ENCODE assay signal across 32 mouse cellular contexts in genomic region chr17:56482671-56483070, GRCm38 (mm10). TPM values are rescaled to one million over a fixed set of nuclear protein-coding genes. Genes with fewer than 3 reads are reported as not detected.
DNase-seq lines count a peak whose midpoint lies in the region; ATAC-seq and TF ChIP-seq lines count a peak whose summit lies in the region.
"Had no signal": no experiment of that assay in that cellular context is flagged by ENCODE, and none has a peak within 500 bp of the region (broad histone marks: within the 10 kb centered on the region; RNA-seq: fewer than 3 reads in every experiment).

No protein-coding gene starts in this region.

- no peak overlapping the region for H3K9ac ChIP-seq in heart, embryonic 12.5 days
- H3K9ac ChIP-seq: embryonic facial prominence, embryonic 13.5 days; embryonic facial prominence, embryonic 15.5 days; forebrain, embryonic 12.5 days had no signal

- no peak overlapping the region for H3K4me3 ChIP-seq in myocyte
- no peak overlapping the region for H3K4me3 ChIP-seq in heart, embryonic 12.5 days
- H3K4me3 ChIP-seq: embryonic facial prominence, embryonic 13.5 days; embryonic facial prominence, embryonic 15.5 days; erythroblast, embryonic 14.5 days; forebrain, embryonic 10.5 days; forebrain, embryonic 12.5 days had no signal

- H3ac ChIP-seq in myocyte (ENCODE audit: control insufficient read depth, insufficient read length) = no peak overlapping the region

- no peaks in the 10 kb centered on the region for H3K79me2 ChIP-seq in myocyte (ENCODE audit: control insufficient read depth, insufficient read depth)

- H3K4me1 ChIP-seq in heart, embryonic 12.5 days (replicated peaks) = no peaks in the 10 kb centered on the region

- peak; percentile 9 for DNase-seq in lung, postnatal 10 days
- no peak for DNase-seq in lung, adult 18-20 months
- DNase-seq in Muller cell, postnatal 12 days (ENCODE audit: inconsistent ontology term) = no peak
- DNase-seq: adrenal gland, adult 2 months; adrenal gland, postnatal 10 days; adrenal gland, postnatal 25 days; cerebellum, adult 11 months; cerebellum, adult 18-20 months; cerebellum, adult 8-10 months; cerebellum, adult 9-11 months; cerebellum, postnatal 14 days; cerebellum, postnatal 36 days; embryo, embryonic 11 days had no signal

- H3K4me2 ChIP-seq in myocyte (ENCODE audit: low read depth) = no peak overlapping the region
- no peak overlapping the region for H3K4me2 ChIP-seq in heart, embryonic 12.5 days
- H3K4me2 ChIP-seq: embryonic facial prominence, embryonic 13.5 days; embryonic facial prominence, embryonic 15.5 days; forebrain, embryonic 12.5 days had no signal

- H3K27me3 ChIP-seq in myocyte (ENCODE audit: control insufficient read depth, insufficient read depth, insufficient read length) = no peaks in the 10 kb centered on the region
- H3K27me3 ChIP-seq in heart, embryonic 12.5 days (replicated peaks) = peaks cover 26% of the 10 kb centered on the region
- H3K27me3 ChIP-seq: embryonic facial prominence, embryonic 13.5 days; embryonic facial prominence, embryonic 15.5 days; Patski had no signal

- no peak overlapping the region for H3K27ac ChIP-seq in heart, embryonic 12.5 days (ENCODE audit: poor library complexity, severe bottlenecking)
- H3K27ac ChIP-seq: embryonic facial prominence, embryonic 13.5 days; embryonic facial prominence, embryonic 15.5 days; forebrain, embryonic 10.5 days; forebrain, embryonic 12.5 days had no signal

- no peaks in the 10 kb centered on the region for H3K9me3 ChIP-seq in heart, embryonic 12.5 days (replicated peaks)
- H3K9me3 ChIP-seq: embryonic facial prominence, embryonic 13.5 days; embryonic facial prominence, embryonic 15.5 days; forebrain, embryonic 10.5 days; forebrain, embryonic 12.5 days had no signal

- ATAC-seq in granulocyte monocyte progenitor cell, adult 5-6 weeks (replicated peaks; ENCODE audit: poor library complexity, severe bottlenecking) = peak; percentile 24; the same call in 1 of the 2 replicates
- no peak for ATAC-seq in heart, embryonic 12.5 days (ENCODE audit: insufficient number of reproducible peaks, low FRiP score)
- ATAC-seq: activated CD4-positive, CD25-positive, alpha-beta regulatory T cell, adult 4 months; forebrain, embryonic 14.5 days; forebrain, embryonic 16.5 days; Patski had no signal

- WGBS in heart, embryonic 12.5 days = 63% methylated on average over 1 of the region's 1 CpGs

- no peak for TF ChIP-seq POLR2A in myocyte (IDR thresholded peaks at IDR 0.05; ENCODE audit: insufficient read length, low read depth)

- H3K36me3 ChIP-seq in myocyte (ENCODE audit: control insufficient read depth, insufficient read depth) = no peaks in the 10 kb centered on the region
- no peaks in the 10 kb centered on the region for H3K36me3 ChIP-seq in heart, embryonic 12.5 days
- H3K36me3 ChIP-seq: embryonic facial prominence, embryonic 13.5 days; embryonic facial prominence, embryonic 15.5 days; forebrain, embryonic 10.5 days; forebrain, embryonic 12.5 days had no signal

TF ChIP-seq in myocyte, 11 proteins besides CTCF, POLR2A, EP300 and RAD21:
- TF ChIP-seq CEBPB (IDR thresholded peaks at IDR 0.05; ENCODE audit: insufficient read depth, poor library complexity, severe bottlenecking) (peak; percentile 80), USF1 (IDR thresholded peaks at IDR 0.05; ENCODE audit: low read depth) (no peak)
TF ChIP-seq in myocyte: peak in this region for 1.

RNA-seq across cellular contexts. Expression of gene Ptprs, which starts 6.4 kb away (rescaled TPM):
- total RNA-seq in granulocyte monocyte progenitor cell, adult 5-6 weeks (2014; fragmentation: Nextera tagmentation) = 62.2 and 73.5 TPM in 2 replicates
- 45.1 and 59.2 TPM in 2 replicates for total RNA-seq in granulocyte monocyte progenitor cell, adult 5-6 weeks (2017)
- polyA plus RNA-seq in myocyte (2012; fragmentation: generic; extraction: Trizol) = 116 TPM
- 86.8 and 90.2 TPM in 2 replicates for polyA plus RNA-seq in heart, embryonic 12.5 days (2016; fragmentation: Nextera tagmentation; extraction: Ambion mirVana)

RNA-seq across cellular contexts. Expression of gene Znrf4, which starts 29.6 kb away (rescaled TPM):
- not detected in 2 replicates for total RNA-seq in granulocyte monocyte progenitor cell, adult 5-6 weeks (2014; fragmentation: Nextera tagmentation)
- not detected in 2 replicates for total RNA-seq in granulocyte monocyte progenitor cell, adult 5-6 weeks (2017)
- polyA plus RNA-seq in myocyte (2012; fragmentation: generic; extraction: Trizol) = not detected
- polyA plus RNA-seq in heart, embryonic 12.5 days (2016; fragmentation: Nextera tagmentation; extraction: Ambion mirVana) = not detected in 2 replicates
- total RNA-seq: adrenal gland, adult 2 months; adrenal gland, postnatal 10 days; adrenal gland, postnatal 25 days; adrenal gland, postnatal 4 days; common myeloid progenitor, adult 5-6 weeks; ES-E14; MEL had no signal
- polyA plus RNA-seq: activated CD4-positive, CD25-positive, alpha-beta regulatory T cell, adult 4 months; adrenal gland, adult 2 months; brain, embryonic 14.5 days; C2C12; embryonic facial prominence, embryonic 11.5 days; embryonic facial prominence, embryonic 13.5 days; embryonic facial prominence, embryonic 15.5 days; erythroblast, embryonic 14.5 days; forebrain, embryonic 10.5 days; forebrain, embryonic 12.5 days; forebrain, embryonic 16.5 days; Patski had no signal
